Mouse (Mus musculus): ENCODE data around the gene Hivep3. TPM values are rescaled to one million over a fixed set of nuclear protein-coding genes. Genes with fewer than 3 reads are reported as not detected.

Gene Hivep3
- total and polyA plus RNA-seq, 3 experiments = 14.4 to 32.3 (median 21.2) TPM

DNA sequence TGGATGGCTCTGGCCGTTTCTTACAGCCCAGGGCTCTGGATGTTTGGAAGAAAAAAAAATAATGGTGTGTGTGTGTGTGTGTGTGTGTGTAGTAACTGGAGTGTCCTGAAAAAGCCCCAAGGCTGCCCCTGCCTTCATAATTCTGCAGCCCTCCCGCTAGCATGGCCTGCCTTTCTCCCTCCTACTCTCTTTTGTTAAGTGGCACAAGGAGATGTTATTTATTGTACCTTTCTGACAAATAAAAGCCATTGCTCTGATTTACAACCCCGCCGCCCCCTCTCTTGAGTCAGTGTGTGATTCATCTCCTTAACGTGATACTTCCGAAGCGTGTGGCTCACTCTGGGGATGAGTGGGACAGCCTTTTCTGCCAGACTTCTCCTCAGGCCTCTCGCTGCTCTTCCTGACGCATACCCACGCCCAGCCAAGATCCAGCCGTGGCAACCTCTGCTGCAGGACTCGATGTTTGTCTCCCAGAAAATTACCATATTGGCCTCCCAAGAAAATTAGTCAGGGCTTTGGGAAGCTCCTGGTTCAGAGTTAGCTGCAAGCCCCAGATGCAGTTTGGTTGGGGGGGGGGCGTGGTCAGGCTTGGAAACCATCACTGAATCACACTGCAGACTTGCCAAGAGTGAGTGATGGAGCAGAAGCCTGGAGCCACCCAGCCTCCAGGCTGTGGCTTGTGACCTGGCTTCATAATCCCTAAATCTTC, 199.1 kb downstream of the Hivep3 start:
- Histone ChIP-seq H3K27ac (ENCODE audit: insufficient read depth, low read depth) (no peak overlapping the region), H3K9me3 (replicated peaks; ENCODE audit: low read length) (no peaks in the 10 kb centered on the region), H3K9ac (ENCODE audit: insufficient read depth, low read depth) (no peak overlapping the region), H3K4me2 (ENCODE audit: insufficient read depth, low read depth, poor library complexity, severe bottlenecking) (no peak overlapping the region), H3K79me2 (replicated peaks; ENCODE audit: control insufficient read depth, extremely low read depth, insufficient read depth, poor library complexity, severe bottlenecking) (no peaks in the 10 kb centered on the region), H3K4me3 (replicated peaks in 1 of 3; ENCODE audit: low read depth in 2 of 3, low read length in 2 of 3, poor library complexity in 1 of 3) (no peak overlapping the region), H3K36me3 (replicated peaks in 1 of 2; ENCODE audit: control insufficient read depth in 1 of 2, insufficient read depth in 1 of 2, low read length in 1 of 2) (no peaks in the 10 kb centered on the region), H3K4me1 (ENCODE audit: control insufficient read depth in 1 of 2, insufficient read depth in 2 of 2) (peaks cover 7% of the 10 kb centered on the region in 2 experiments; a peak in 3 of 4 replicates), H3K27me3 (replicated peaks) (no peaks in the 10 kb centered on the region)
- dilution Hi-C loops (cut with MboI; ENCODE audit: extremely low pct_ligation_motif_present, extremely low pct_unique_long_range_greater_than_20kb, low sequenced_read_pairs) (no loop called here), in situ Hi-C loops (cut with MboI; ENCODE audit: low pct_ligation_motif_present, low pct_unique_long_range_greater_than_20kb, low sequenced_read_pairs) (no loop called here)
- DNase-seq (ENCODE audit: extremely low read depth) = no peak
- no peak for TF ChIP-seq ETS1 (conservative IDR thresholded peaks at IDR 0.05; ENCODE audit: low read depth, low read length)
- no peak for TF ChIP-seq NELFE (IDR thresholded peaks at IDR 0.05; ENCODE audit: low read depth, low read length)
- no peak for TF ChIP-seq EP300 (IDR thresholded peaks at IDR 0.05; ENCODE audit: low read length)
- no peak for TF ChIP-seq POLR2A (IDR thresholded peaks at IDR 0.05; ENCODE audit: low read depth, low read length)
- TF ChIP-seq JUND (conservative IDR thresholded peaks at IDR 0.05; ENCODE audit: low read depth, low read length) = no peak
- no peak for TF ChIP-seq TCF12 (IDR thresholded peaks at IDR 0.05; ENCODE audit: low read depth, low read length)
- TF ChIP-seq USF2 (conservative IDR thresholded peaks at IDR 0.05; ENCODE audit: low read depth, low read length) = no peak
- no peak for TF ChIP-seq ELF1 (IDR thresholded peaks at IDR 0.05; ENCODE audit: low read depth, low read length)
- no peak for TF ChIP-seq ZMIZ1 (IDR thresholded peaks at IDR 0.05; ENCODE audit: low read depth, low read length)
- no peak for TF ChIP-seq CHD2 (IDR thresholded peaks at IDR 0.05; ENCODE audit: low read length)
- no peak for TF ChIP-seq RAD21 (IDR thresholded peaks at IDR 0.05; ENCODE audit: low read depth, low read length)
- TF ChIP-seq E2F4 (IDR thresholded peaks at IDR 0.05; ENCODE audit: insufficient replicate concordance, low read depth, low read length) = no peak
- no peak for TF ChIP-seq BHLHE40 (IDR thresholded peaks at IDR 0.05; ENCODE audit: low read depth, low read length)
- no peak for TF ChIP-seq ZKSCAN1 (IDR thresholded peaks at IDR 0.05; ENCODE audit: borderline replicate concordance, low read depth, low read length)
- no peak for TF ChIP-seq JUN (IDR thresholded peaks at IDR 0.05; ENCODE audit: insufficient read depth, low read depth, low read length)
- no peak for TF ChIP-seq GABPA (IDR thresholded peaks at IDR 0.05; ENCODE audit: insufficient replicate concordance, low read depth, low read length)

DNA sequence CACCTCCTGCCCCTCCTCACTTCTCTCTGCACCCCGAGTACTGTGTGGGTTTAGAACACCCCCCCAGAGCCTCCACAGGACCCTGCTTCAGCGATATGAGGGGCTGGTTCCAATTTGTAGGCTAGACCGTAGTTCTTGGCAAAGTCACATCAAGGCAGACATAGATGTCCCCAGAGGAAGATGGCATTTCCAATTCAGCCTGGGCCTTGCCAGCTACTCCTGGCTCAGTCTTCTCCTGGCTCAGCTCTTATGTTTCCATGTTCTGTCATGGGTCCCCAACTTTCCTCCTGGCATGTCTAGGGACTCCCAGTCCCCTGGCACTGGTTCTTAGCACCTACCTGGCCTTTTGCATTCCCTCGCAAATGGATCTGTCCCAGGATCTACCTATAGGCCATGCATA, 201.3 kb downstream of the Hivep3 start:
- TF ChIP-seq TCF12 (IDR thresholded peaks at IDR 0.05; ENCODE audit: low read depth, low read length) = no peak
- TF ChIP-seq POLR2A (IDR thresholded peaks at IDR 0.05; ENCODE audit: low read depth, low read length) = no peak
- TF ChIP-seq ETS1 (conservative IDR thresholded peaks at IDR 0.05; ENCODE audit: low read depth, low read length) = no peak
- TF ChIP-seq KAT2A (IDR thresholded peaks at IDR 0.05; ENCODE audit: insufficient replicate concordance, low read length) = no peak
- TF ChIP-seq ZC3H11A (IDR thresholded peaks at IDR 0.05; ENCODE audit: low read depth, low read length) = no peak
- TF ChIP-seq RAD21 (IDR thresholded peaks at IDR 0.05; ENCODE audit: low read depth, low read length) = no peak
- no peak for TF ChIP-seq EP300 (IDR thresholded peaks at IDR 0.05; ENCODE audit: low read length)
- no peak for TF ChIP-seq ZKSCAN1 (IDR thresholded peaks at IDR 0.05; ENCODE audit: borderline replicate concordance, low read depth, low read length)
- TF ChIP-seq ZNF384 (IDR thresholded peaks at IDR 0.05; ENCODE audit: low read depth, low read length) = no peak
- TF ChIP-seq JUN (IDR thresholded peaks at IDR 0.05; ENCODE audit: insufficient read depth, low read depth, low read length) = no peak
- no peak for TF ChIP-seq NELFE (IDR thresholded peaks at IDR 0.05; ENCODE audit: low read depth, low read length)
- TF ChIP-seq BHLHE40 (IDR thresholded peaks at IDR 0.05; ENCODE audit: low read depth, low read length) = no peak
- TF ChIP-seq RCOR1 (conservative IDR thresholded peaks at IDR 0.05; ENCODE audit: low read depth, low read length) = no peak
- no peak for TF ChIP-seq UBTF (IDR thresholded peaks at IDR 0.05; ENCODE audit: low read depth, low read length)
- no peak for TF ChIP-seq ELF1 (IDR thresholded peaks at IDR 0.05; ENCODE audit: low read depth, low read length)
- TF ChIP-seq USF1 (IDR thresholded peaks at IDR 0.05; ENCODE audit: low read depth, low read length) = no peak
- TF ChIP-seq ZMIZ1 (IDR thresholded peaks at IDR 0.05; ENCODE audit: low read depth, low read length) = no peak
- TF ChIP-seq E2F4 (IDR thresholded peaks at IDR 0.05; ENCODE audit: insufficient replicate concordance, low read depth, low read length) = no peak
- in situ Hi-C loops (cut with MboI; ENCODE audit: low pct_ligation_motif_present, low pct_unique_long_range_greater_than_20kb, low sequenced_read_pairs) (no loop called here), dilution Hi-C loops (cut with MboI; ENCODE audit: extremely low pct_ligation_motif_present, extremely low pct_unique_long_range_greater_than_20kb, low sequenced_read_pairs) (no loop called here)
- Histone ChIP-seq H3K36me3 (replicated peaks in 1 of 2; ENCODE audit: control insufficient read depth in 1 of 2, insufficient read depth in 1 of 2, low read length in 1 of 2) (no peaks in the 10 kb centered on the region), H3K27ac (ENCODE audit: insufficient read depth, low read depth) (no peak overlapping the region), H3K27me3 (replicated peaks) (no peaks in the 10 kb centered on the region), H3K4me1 (ENCODE audit: control insufficient read depth in 1 of 2, insufficient read depth in 2 of 2) (peaks cover 10 to 18% of the 10 kb centered on the region in 2 experiments), H3K4me3 (replicated peaks in 1 of 3; ENCODE audit: low read depth in 2 of 3, low read length in 2 of 3, poor library complexity in 1 of 3) (no peak overlapping the region), H3K79me2 (replicated peaks; ENCODE audit: control insufficient read depth, extremely low read depth, insufficient read depth, poor library complexity, severe bottlenecking) (no peaks in the 10 kb centered on the region), H3K9ac (ENCODE audit: insufficient read depth, low read depth) (no peak overlapping the region), H3K4me2 (ENCODE audit: insufficient read depth, low read depth, poor library complexity, severe bottlenecking) (no peak overlapping the region), H3K9me3 (replicated peaks; ENCODE audit: low read length) (no peaks in the 10 kb centered on the region)
- no peak for DNase-seq (ENCODE audit: extremely low read depth)
